Mouse (Mus musculus) lung, postnatal 14 days (tissue): Measurements from ENCODE around the gene Baz1a.
A peak's percentile ranks its signal among the peaks of the same experiment; 100 is the strongest.

Experiments
- DNase-seq: peaks from one replicate; pipeline ENCODE4 v3.0.0; 2021

The Baz1a gene

DNA sequence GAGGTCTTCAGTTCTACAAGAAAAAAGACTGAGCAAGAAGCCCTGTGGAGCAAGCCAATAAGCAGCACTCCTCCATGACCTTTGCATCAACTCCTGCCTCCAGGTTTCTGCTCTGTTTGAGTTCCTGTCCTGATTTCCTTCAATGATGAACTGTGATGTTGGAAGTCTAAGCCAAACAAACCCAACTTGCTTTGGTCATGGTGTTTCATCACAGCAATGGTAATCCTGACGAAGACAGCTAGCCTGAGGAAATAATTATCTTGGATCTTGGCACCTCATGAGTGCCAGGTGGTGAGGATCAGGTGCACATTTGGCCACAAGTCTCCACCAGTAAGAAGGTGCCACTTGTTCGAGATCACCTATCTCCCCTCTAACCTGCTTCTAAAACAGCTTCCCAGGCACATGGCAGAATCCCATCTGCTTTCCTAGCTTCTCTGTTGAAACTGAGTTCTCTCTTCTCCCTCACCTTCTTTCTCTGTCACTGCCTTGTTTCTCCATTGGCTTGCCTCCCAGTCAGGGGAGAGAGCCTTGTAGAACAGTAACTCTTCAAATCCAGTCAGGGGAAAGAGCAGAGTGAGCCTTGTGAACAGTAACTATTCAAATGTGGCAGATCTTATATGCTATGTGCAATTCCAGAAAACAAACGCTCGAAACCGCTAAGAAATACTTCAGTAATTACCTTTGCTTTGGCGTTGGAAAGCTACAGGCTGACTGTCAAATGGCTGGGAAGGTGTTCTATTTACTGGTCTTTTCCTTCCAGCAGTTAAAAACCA, at the start of gene Baz1a:
TSS of gene Baz1a (minus strand) at position 723 of the 773 bp plus-strand sequence.
- no peak for DNase-seq

DNA sequence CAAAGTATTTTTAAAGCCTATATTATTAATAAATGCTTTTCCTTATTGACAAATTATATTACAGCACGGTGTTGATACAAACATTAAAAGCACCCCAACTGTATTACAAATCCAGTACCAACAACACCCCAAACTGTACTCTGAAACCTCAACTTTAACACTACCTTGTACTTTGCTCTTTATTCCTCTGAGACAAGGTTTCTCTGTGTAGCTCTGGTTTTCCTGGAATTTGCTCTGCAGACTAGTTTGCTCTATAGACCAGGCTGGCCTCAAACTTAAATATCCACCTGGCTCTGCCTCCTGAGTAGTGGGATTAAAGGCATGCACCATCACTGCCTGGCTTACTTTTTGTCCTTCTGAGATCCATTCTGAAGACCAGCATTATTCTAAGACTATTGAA, 48.0 kb upstream of the Baz1a start:
- no peak for DNase-seq

DNA sequence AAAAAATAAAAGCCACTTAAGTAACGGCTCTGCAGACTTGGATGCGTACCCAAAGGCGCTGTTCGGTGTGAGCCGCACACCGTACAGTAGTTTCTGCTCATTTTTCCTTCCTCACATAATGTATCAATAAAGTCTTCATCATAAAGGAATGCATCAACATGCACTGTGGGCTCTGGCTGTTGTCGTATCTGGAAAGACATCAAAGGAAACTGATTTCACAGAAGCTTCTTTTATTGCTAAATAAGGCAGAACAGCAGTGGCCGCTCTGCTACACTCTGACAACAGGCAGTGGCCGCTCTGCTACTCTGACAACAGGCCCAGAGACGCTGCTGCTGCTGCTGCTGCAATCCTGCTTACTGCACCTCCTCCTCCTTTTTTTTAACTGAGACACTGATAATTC, 46.9 kb upstream of the Baz1a start:
- peak; percentile 41 for DNase-seq

GRCm38 (mm10) chr12:55060212-55060898, 46.2 kb upstream of the Baz1a start:
- no peak for DNase-seq

- DNase-seq, result no peak
These were observed 45.7 kb upstream of the Baz1a start for GRCm38 (mm10) chr12:55059812-55060211.

GRCm38 (mm10) chr12:55058865-55059615, 44.9 kb upstream of the Baz1a start:
- peak; percentile 14 for DNase-seq

DNA sequence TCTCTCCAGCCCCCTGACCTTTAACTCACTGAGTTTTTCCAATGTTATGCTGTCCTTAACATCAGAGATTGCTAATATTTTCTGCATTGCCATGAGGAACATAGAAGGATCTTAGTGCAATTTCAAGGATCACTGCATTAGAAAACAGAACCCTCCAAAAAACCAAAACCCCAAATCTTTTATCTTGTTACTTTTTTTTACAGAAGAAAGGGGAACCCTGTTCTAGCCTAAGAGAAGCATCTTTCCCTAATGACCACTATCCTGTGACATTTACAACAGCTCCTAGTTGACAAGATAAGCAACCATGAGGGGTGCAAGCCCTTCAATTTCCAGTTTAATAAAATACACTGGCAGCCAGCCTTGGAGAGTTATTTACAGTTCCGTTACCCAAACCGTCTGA, 42.6 kb upstream of the Baz1a start:
- DNase-seq, result no peak

GRCm38 (mm10) chr12:55054551-55055241, 40.5 kb upstream of the Baz1a start:
- DNase-seq, result no peak

GRCm38 (mm10) chr12:55053267-55053666, 39.1 kb upstream of the Baz1a start:
- DNase-seq, result no peak

- no peak for DNase-seq
These were observed 37.3 kb upstream of the Baz1a start for GRCm38 (mm10) chr12:55051210-55052173.

DNA sequence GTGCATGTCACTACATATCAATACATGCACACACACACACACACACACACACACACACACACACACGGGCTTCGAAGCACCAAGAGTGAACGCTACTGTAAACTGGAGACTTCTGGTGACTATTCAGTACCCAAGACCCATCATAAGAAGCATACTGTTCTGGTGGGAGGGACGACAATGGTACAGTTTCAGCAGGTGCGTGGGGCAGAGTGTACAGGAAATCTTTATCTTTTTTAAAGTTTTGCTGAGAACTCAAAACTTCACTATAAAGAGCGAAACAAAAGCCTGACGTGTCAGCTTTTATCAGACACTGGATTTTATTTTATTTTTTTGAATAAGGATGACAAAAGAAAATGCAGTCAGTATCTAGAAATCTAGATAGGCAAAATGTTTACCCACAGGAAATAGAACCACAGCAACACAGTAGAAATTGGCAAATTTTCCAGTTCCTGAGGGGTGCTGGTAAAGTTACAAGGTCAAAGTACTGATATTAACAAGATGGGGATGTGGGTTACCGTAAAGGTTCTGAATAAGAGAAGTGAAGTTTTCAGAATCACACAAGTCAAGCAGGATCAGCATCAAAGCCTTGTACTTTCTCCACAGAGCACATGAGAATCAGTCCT, 35.7 kb upstream of the Baz1a start:
- DNase-seq, result no peak

DNA sequence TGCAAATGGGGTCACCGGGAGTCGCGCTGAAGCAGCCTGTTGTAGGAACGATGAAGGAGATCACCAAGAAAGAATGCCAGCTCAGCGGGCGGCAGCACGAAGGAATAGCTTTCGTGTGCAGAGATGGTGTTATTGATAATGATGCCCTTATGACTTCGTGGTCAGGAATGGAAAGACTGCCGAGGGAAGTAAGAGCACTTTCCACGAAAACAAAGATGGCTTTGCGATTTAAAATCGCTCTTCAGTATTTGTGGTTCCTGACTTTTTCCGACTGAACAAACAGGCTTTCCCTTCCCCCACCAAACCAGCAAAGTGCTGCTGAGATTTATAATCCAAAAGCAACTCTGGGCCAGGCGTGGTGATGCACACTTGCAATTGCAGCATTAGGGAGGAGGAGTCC, 26.9 kb upstream of the Baz1a start:
- DNase-seq, result no peak

- DNase-seq, result no peak
These were observed 12.9 kb upstream of the Baz1a start for GRCm38 (mm10) chr12:55027088-55027487.

DNA sequence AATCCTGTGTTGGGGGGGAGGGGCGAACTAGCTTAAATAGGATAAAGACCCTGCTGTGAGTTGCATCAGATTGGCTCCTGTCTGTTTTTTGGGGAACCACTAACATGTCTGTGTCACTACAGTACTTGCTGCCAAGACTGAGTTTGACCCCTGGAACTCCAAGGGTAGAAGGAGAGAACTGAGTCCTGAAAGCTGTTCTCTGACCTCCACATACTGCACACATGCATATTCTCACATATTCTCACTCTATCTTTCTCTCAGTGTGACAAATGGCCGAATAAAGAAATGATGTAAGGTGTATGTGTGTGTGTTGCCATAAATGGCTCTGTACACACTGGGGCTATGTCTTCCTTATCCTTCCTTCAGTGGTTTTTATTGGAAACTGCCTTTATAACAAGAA, 9.1 kb upstream of the Baz1a start:
- DNase-seq, result no peak

DNA sequence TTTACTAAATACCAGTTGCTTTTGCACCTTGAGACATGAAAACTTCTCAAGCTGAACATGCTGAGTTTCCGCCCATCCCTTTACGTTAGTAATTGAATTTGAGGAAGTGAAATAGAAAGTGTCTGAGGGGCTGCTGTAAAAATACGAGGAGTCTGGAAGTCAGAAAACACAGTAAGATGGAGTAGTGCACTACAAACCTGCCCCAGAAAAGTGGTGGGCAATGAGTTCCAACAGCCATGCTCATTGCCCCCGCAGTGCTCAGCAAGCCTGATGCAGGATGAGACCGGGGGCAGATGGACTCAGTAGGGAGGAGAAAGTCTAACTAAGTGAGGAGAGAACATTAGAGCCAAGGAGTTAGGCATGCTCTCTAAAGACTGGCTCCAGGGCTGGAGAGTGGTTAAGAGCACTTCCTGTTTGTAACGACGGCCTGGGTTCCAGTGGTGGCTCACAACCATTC, 5.3 kb upstream of the Baz1a start:
- no peak for DNase-seq

DNA sequence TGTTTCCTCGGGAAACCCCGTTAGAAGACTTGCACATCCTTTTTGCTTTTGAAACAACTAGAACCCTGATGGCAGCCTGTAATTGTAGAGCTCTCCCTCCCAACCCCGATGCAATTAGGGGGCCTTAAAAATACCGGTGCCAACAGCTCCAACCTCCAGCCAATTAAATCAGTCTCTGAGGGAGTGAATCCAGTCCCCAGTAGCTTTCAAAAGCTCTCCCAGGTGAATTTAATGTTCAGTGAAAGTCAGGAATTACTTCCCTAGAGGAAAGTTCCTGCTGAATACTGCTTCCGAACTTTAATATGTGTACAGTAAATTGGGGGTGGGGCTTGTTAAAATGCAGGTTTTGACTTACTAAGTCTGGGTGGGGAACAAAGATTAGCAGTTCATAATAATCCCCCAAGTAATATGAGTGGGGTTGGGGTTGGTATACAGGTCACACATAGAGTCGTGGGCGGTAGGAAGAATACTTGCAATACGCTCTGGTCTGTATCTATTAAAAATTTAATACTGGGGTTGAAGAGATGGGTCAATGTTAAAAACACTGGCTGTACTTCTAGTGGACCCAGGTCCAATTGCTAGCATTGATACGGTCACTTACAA, 3.1 kb upstream of the Baz1a start:
- no peak for DNase-seq

GRCm38 (mm10) chr12:55016339-55017118, 2.4 kb upstream of the Baz1a start:
- DNase-seq, result no peak

- DNase-seq, result no peak
These were observed 1.3 kb upstream of the Baz1a start for GRCm38 (mm10) chr12:55015428-55015827.

DNA sequence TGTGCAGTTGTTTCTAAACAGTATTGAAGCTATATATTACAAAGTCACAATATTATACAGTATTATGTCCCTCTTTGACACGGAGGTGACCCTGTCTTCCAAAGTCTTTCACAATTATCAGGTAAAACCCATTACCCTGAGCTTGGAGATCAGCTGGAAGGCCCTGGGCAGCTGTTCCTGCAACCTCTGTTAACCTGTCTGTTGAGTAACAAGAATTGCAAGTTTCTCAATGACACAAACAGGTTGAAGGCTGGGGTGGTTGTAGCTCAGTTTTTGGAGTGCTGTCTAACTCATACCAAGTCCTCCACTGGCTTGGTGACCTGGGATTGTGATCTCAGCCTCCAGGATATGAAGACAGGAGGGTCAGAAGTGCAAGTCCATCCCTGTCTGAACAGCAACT, 1.1 kb downstream of the Baz1a start:
- no peak for DNase-seq

DNA sequence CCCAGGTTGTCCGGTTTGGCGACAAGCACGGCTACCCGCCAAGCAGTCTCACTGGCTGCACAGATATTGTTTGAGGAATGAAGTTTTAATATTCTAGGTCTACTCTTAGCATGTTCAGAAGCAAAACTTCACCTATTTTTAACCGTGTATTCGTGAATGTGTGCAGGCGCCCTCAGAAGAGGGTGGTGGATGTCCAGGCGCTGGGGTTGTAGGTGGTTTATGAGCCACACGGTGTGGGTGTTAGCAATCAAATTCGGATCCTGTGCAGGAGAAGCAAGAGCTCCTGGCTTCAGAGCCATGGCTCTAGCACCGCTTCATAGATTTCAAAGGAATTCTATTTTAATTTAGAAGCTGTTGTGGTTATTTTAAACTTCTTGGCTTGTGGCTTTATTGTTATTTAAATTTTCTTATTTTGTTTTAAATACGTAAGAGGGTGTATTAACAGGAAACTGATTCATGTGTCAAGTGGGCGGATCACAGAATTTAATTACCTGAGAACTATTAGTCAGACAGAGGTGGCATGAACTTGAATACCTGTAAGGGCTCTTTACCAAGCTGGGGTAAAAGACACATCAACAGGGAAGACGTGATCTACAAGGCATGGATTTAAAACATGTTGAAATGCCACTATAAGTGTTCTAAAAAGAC, 6.7 kb downstream of the Baz1a start:
- no peak for DNase-seq
